Mouse (Mus musculus) liver, postnatal 0 days (tissue): ENCODE measurements around the gene Foxl1.

ENCODE experiments used
- CTCF ChIP-seq: sonication (generic); IDR thresholded peaks from 2 replicates; pipeline ENCODE4 v1.5.1; 2016; ENCODE audit warnings: antibody characterized with exemption, low read depth
- EP300 ChIP-seq: IDR thresholded peaks from 2 replicates; pipeline ENCODE4 v1.6.1; 2016; ENCODE audit warnings: antibody characterized with exemption, low read depth, mild to moderate bottlenecking

DNA sequence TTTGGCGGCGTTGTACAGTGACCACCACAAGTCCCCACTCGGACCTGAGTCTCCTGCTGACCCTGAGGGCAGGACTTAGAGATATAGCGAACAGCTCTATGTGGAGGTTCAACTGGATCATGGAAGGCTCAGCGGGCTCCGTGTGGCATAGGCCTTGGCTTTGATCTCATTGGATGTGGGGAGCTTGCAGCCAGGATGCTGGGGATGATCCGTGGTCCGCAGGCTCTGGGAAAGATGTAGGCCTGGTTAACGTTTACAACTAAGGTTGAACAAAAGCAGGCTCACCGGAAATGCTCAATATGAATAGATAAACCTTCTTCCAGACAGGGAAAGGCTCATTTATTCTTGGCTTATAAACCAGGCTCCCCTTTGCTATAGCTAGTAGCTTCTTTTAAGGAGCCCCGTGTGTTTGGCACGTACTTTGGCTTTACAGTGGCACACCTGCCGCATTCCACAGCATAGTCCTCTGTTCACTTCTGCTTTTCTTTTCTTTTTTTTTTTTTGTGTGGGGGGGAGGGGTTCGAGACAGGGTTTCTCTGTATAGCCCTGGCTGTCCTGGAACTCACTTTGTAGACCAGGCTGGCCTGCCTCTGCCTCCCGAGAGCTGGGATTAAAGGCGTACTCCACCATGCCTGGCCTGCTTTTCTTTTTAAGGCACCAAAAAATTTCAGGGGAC lies 1.7 kb downstream of the Foxl1 start:
- no peak for TF ChIP-seq CTCF
- TF ChIP-seq EP300, result no peak
